Mouse (Mus musculus) olfactory bulb, adult 2 months (tissue): Measurements from ENCODE around the gene Ppp2r1b.

ENCODE experiments used
- CTCF ChIP-seq: fragments of 200-500 bp; IDR thresholded peaks from 2 replicates; pipeline ENCODE4 v1.5.1; 2012; ENCODE audit warnings: low read depth, mild to moderate bottlenecking, low read length, moderate library complexity; ENCODE audit not compliant: insufficient read depth
- POLR2A ChIP-seq: fragments of 200-500 bp; IDR thresholded peaks from 2 replicates; pipeline ENCODE4 v1.6.1; 2012; ENCODE audit warnings: mild to moderate bottlenecking, low read depth, low read length, moderate library complexity; ENCODE audit not compliant: insufficient read depth

DNA sequence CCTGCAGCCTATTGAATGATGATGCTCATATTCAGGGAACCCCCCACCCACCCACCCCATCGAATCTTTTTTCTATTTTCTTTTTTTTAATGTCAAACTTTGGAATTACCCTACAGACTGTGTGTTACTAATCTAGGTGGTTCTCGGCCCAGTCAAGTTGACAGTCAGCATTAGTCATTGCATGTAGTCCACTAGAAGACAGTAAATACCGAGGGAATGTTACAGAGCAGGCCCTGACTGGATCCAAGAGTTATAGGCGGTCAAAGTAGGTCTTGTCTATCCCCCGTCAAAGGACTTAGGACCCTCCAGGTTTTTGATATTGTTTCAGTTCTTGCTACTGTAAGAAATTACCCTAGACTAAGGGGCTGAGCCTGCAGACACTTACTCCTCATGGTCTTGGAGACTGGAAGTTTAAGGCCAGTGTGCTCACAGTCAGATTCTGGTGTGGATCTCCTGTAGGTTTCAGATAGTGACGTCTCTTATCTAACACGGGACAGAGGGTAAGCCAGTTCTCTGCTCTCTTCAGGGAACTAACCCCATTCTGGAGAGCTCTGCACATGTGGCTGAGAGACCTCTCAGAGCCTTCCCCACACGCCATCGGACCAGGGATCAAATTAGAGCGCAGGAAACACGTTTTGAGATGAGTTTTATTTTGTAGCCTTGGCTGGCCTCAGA lies 21.2 kb upstream of the Ppp2r1b start:
- TF ChIP-seq POLR2A, result no peak
- no peak for TF ChIP-seq CTCF
